Mouse (Mus musculus): ENCODE measurements at regions not wholly inside any gene's neighbourhood (a gene's known extent, or its start where the extent isn't known, plus 50 kb on each side); places are given as distances from the start of the nearest gene placed in this dataset.
A peak's percentile ranks its signal among the peaks of the same experiment; 100 is the strongest.

DNA sequence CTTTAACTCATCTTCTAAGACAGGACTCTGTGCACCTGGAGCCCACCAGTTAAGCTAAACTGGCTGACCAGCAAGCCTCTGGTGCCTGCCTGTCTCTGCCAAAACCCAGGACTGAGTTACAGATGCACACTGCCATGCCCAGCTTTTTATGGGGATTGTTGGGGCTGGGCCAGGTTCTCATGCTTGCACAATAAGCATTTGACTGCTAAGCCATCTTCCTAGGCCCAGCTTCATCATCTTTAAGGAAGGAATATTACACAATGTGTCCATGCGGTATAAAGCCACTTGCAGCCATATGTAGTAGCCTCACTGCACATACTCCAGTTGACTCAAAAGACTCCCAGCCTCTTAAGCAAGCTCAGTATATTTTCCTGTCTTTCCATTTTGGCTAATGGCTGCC, 340.4 kb downstream of the Agtpbp1 start:
- H3K4me3 ChIP-seq: no peak overlapping the region
- TF ChIP-seq CTCF (conservative IDR thresholded peaks at IDR 0.05): no peak
- no peak overlapping the region for H3K27ac ChIP-seq
- no peak for DNase-seq (ENCODE audit: low spot score in 2 of 2)

DNA sequence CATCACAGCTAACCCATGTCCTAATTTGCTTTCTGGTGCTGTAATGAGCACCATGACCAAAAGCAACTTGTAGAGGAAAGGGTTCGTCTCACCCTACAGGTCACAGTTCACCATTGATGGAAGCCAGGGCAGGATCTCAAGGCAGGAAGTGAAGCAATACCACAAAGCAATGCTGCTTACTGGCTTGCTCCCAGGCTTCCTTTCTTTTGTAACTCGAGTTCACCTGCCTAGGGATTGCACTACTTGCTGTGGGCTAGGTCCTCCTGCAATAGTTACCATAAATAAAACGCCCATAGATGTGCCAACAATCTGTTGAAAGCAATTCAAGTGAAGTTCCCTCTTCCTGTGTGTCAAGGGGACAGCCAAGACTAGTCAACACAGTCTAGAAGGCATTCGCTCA, 342.4 kb downstream of the Agtpbp1 start:
- no peak overlapping the region for H3K27ac ChIP-seq

GRCm38 (mm10) chr13:59238696-59239095, 346.3 kb downstream of the Agtpbp1 start:
- H3K27ac ChIP-seq: peak overlapping the region; percentile 23; the same call in 1 of the 2 replicates
- no peak for TF ChIP-seq CTCF (conservative IDR thresholded peaks at IDR 0.05)
- peak; percentile 19 to 65 for DNase-seq (ENCODE audit: low spot score in 2 of 2)

More for the DNA sequence above, 342.4 kb downstream of the Agtpbp1 start:
- no peak for TF ChIP-seq CTCF (conservative IDR thresholded peaks at IDR 0.05)
- no peak overlapping the region for H3K4me3 ChIP-seq
- DNase-seq (ENCODE audit: low spot score in 2 of 2): no peak

DNA sequence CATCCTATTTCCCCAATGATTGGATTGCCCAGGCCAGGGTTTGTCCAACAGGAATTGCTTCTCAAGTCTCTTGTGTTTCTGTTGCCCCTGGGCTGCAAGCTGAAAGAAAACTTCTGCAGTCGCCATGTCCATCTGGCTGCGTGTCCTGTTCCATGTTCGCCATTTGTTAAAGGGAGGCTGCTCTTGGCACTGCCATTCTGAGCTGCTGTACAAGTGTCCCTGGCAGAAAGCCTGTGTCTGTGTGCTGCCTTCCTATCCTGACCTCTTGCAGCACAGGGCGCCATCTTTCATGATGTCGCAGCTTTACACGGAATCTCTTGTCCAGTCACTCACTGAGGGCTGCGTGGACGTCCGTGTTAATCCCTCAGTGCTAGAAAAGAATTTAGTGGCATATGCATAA, 349.2 kb downstream of the Agtpbp1 start:
- no peak for TF ChIP-seq CTCF (conservative IDR thresholded peaks at IDR 0.05)
- no peak for DNase-seq (ENCODE audit: low spot score in 2 of 2)
- Histone ChIP-seq H3K4me3 (no peak overlapping the region), H3K27ac (0 out of 2 replicates have a peak overlapping the region, but pooled peaks have one; percentile 44)

More at GRCm38 (mm10) chr13:59238696-59239095, 346.3 kb downstream of the Agtpbp1 start:
- H3K4me3 ChIP-seq: no peak overlapping the region

- TF ChIP-seq CTCF (conservative IDR thresholded peaks at IDR 0.05): no peak
- no peak overlapping the region for H3K27ac ChIP-seq
- H3K4me3 ChIP-seq: no peak overlapping the region
- no peak for DNase-seq (ENCODE audit: low spot score in 2 of 2)
Observed at GRCm38 (mm10) chr13:59229111-59229541, 355.9 kb downstream of the Agtpbp1 start.

GRCm38 (mm10) chr13:59228059-59228830, 356.8 kb downstream of the Agtpbp1 start:
- no peak for DNase-seq (ENCODE audit: low spot score in 2 of 2)
- Histone ChIP-seq H3K27ac (no peak overlapping the region), H3K4me3 (no peak overlapping the region)
- no peak for TF ChIP-seq CTCF (conservative IDR thresholded peaks at IDR 0.05)

- Histone ChIP-seq H3K4me3 (no peak overlapping the region), H3K27ac (no peak overlapping the region)
- TF ChIP-seq CTCF (conservative IDR thresholded peaks at IDR 0.05): no peak
- DNase-seq (ENCODE audit: low spot score in 2 of 2): no peak
Observed at GRCm38 (mm10) chr13:59227523-59228058, 357.4 kb downstream of the Agtpbp1 start.

GRCm38 (mm10) chr13:59220587-59220986, 364.4 kb downstream of the Agtpbp1 start:
- no peak for TF ChIP-seq CTCF (conservative IDR thresholded peaks at IDR 0.05)
- no peak overlapping the region for H3K4me3 ChIP-seq
- no peak for DNase-seq (ENCODE audit: low spot score in 2 of 2)

DNA sequence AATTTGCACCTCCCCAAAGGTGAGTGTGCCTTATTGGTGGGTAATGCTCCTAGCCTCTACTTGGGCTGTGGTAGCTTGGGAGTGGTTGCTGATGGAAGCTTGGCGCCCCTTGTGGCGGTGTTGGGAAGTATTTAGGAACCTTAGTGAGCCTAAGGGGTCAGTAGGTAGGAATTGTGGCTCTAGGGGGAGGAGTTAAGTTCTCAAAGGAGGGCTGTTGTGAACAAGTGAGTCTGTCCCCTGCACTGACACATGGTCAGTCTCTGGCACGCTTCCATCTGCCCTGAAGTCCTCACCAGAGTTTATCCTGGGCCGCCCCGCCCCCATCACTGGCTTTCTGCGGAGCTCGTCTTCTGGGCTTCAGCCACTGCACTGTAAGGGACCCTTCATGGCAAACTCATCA, 364.9 kb downstream of the Agtpbp1 start:
- peak in 1 of 2 experiments; percentile 30 for DNase-seq (ENCODE audit: low spot score in 2 of 2)
- peak; percentile 79 for TF ChIP-seq CTCF (conservative IDR thresholded peaks at IDR 0.05)
- Histone ChIP-seq H3K4me3 (no peak overlapping the region), H3K27ac (no peak overlapping the region)

More at GRCm38 (mm10) chr13:59220587-59220986, 364.4 kb downstream of the Agtpbp1 start:
- no peak overlapping the region for H3K27ac ChIP-seq

- no peak for TF ChIP-seq CTCF (conservative IDR thresholded peaks at IDR 0.05)
- no peak for DNase-seq (ENCODE audit: low spot score in 2 of 2)
- no peak overlapping the region for H3K4me3 ChIP-seq
- H3K27ac ChIP-seq: no peak overlapping the region
Observed at GRCm38 (mm10) chr13:59216686-59217298, 368.2 kb downstream of the Agtpbp1 start.

GRCm38 (mm10) chr13:59212296-59212701, 372.7 kb downstream of the Agtpbp1 start:
- peak overlapping the region; percentile 0 for H3K4me3 ChIP-seq
- peak; percentile 58 to 74 for DNase-seq (ENCODE audit: low spot score in 2 of 2)
- peak overlapping the region; percentile 89 for H3K27ac ChIP-seq
- TF ChIP-seq CTCF (conservative IDR thresholded peaks at IDR 0.05): peak; percentile 11; the same call in 1 of the 2 replicates

DNA sequence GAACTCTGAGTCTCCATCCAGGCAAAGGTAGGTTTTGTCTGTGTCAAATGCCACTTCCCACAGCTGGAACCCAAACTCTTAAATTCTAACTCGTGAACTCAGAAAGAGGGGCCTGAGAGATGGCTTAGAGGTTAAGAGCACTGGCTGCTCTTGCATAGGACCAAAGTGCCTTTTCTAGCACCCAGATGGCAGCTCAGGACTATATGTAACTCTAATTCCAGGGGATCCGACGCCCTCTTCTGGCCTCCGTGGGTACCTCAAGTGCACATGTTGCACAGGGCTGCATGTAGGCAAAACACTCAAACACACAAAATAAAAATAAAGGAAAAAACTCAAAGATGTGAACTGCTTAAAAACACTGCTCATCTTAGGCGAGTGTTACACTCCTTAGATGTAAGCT, 374.2 kb downstream of the Agtpbp1 start:
- no peak overlapping the region for H3K4me3 ChIP-seq
- peak; percentile 53 for TF ChIP-seq CTCF (conservative IDR thresholded peaks at IDR 0.05)
- H3K27ac ChIP-seq: no peak overlapping the region
- DNase-seq (ENCODE audit: low spot score in 2 of 2): no peak

- no peak for DNase-seq (ENCODE audit: low spot score in 2 of 2)
- Histone ChIP-seq H3K27ac (no peak overlapping the region), H3K4me3 (no peak overlapping the region)
- no peak for TF ChIP-seq CTCF (conservative IDR thresholded peaks at IDR 0.05)
Observed at GRCm38 (mm10) chr13:59206186-59206585, 378.8 kb downstream of the Agtpbp1 start.

Data from layer of hippocampus, adult 2 months (tissue).